Mouse (Mus musculus) kidney, embryonic 14.5 days (tissue): ENCODE data around the gene Hmgcl. TPM values are rescaled to one million over a fixed set of nuclear protein-coding genes. Genes with fewer than 3 reads are reported as not detected.

Experiments used
- ATAC-seq: fragments of 200-750 bp; cut with Nextera tagmentation; 2 replicates; pipeline ENCODE4 v1.8.0; 2017; ENCODE audit warnings: moderate number of reproducible peaks, mild to moderate bottlenecking, moderate TSS enrichment, moderate library complexity; ENCODE audit not compliant: low FRiP score, low TSS enrichment
- H3K27ac ChIP-seq: fragments of 300-500 bp; sonication (generic); 2 replicates; pipeline ENCODE4 v1.5.1; 2014; ENCODE audit warnings: low read depth, mild to moderate bottlenecking, low read length, moderate library complexity, mixed read lengths
- H3K27me3 ChIP-seq: fragments of 300-500 bp; sonication (generic); 2 replicates; pipeline ENCODE4 v1.6.1; 2014; ENCODE audit warnings: mild to moderate bottlenecking, low read length; ENCODE audit not compliant: control insufficient read depth, insufficient read depth
- H3K36me3 ChIP-seq: fragments of 300-500 bp; sonication (generic); 2 replicates; pipeline ENCODE4 v1.6.1; 2014; ENCODE audit warnings: low read length, mixed read lengths; ENCODE audit not compliant: control insufficient read depth, insufficient read depth
- H3K4me1 ChIP-seq: fragments of 300-500 bp; sonication (generic); 2 replicates; pipeline ENCODE4 v1.6.1; 2014; ENCODE audit warnings: low read length, mixed read lengths; ENCODE audit not compliant: control insufficient read depth, insufficient read depth
- H3K4me2 ChIP-seq: fragments of 300-500 bp; sonication (generic); replicated peaks from 2 replicates; pipeline ENCODE4 v1.6.1; 2014; ENCODE audit warnings: low read depth, mild to moderate bottlenecking, low read length
- H3K4me3 ChIP-seq: fragments of 300-500 bp; sonication (generic); 2 replicates; pipeline ENCODE4 v1.5.1; 2014; ENCODE audit warnings: mild to moderate bottlenecking, low read length
- H3K9ac ChIP-seq: fragments of 300-500 bp; sonication (generic); 2 replicates; pipeline ENCODE4 v1.6.1; 2014; ENCODE audit warnings: low read depth, mild to moderate bottlenecking, low read length, moderate library complexity
- H3K9me3 ChIP-seq: fragments of 300-500 bp; sonication (generic); 2 replicates; pipeline ENCODE4 v1.6.1; 2016; ENCODE audit warnings: low read length; ENCODE audit not compliant: control insufficient read depth
- WGBS: fragments of 180-500 bp; shearing (Covaris S2); extraction: QIAGEN DNeasy Blood & Tissue Kit; methylation state at CpG from one replicate; pipeline ENCODE4 v1.1.7; 2014; 5-methylcytosine and 5-hydroxymethylcytosine counted together
- polyA plus RNA-seq: library from polyadenylated mRNA; unstranded; fragments of >200 nt; fragmentation: Nextera tagmentation; extraction: Ambion mirVana; gene quantifications from 2 replicates; pipeline ENCODE4 v1.2.1, GENCODE M21; 2014

The Hmgcl gene
- polyA plus RNA-seq = 81.1 and 81.3 TPM in 2 replicates

DNA sequence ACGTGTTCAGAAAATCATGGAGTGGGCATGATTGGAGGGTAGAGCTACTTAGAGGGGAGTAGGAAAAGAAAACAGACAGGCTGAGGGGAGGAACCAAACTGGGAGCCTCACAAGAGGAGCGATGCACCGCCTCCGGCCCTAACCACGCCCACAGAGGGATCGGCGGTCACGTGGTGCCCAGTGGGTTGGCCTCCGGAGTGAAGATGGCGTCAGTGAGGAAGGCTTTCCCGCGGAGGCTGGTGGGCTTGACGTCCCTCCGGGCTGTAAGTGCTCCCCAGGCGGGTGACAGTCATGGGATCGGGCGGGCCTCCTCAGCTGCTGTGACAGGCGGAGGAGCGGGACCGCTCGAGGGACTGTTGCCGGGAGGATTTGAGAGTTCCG is at the start of gene Hmgcl:
TSS of gene Hmgcl (plus strand) at position 171 of the 381 bp plus-strand sequence.
- Histone ChIP-seq H3K9ac (peak within 1 kb of the TSS; percentile 74), H3K4me1 (peaks cover 13% of the 10 kb centered on the region; the same call in 1 of the 2 replicates), H3K9me3 (no peaks in the 10 kb centered on the region), H3K36me3 (no peaks in the 10 kb centered on the region), H3K27ac (peak within 1 kb of the TSS; percentile 65), H3K4me3 (peak within 1 kb of the TSS; percentile 86), H3K4me2 (peak within 1 kb of the TSS; percentile 87), H3K27me3 (no peaks in the 10 kb centered on the region)
- WGBS = under 1% methylated on average over 23 of the region's 23 CpGs
- ATAC-seq = peak; percentile 92

DNA sequence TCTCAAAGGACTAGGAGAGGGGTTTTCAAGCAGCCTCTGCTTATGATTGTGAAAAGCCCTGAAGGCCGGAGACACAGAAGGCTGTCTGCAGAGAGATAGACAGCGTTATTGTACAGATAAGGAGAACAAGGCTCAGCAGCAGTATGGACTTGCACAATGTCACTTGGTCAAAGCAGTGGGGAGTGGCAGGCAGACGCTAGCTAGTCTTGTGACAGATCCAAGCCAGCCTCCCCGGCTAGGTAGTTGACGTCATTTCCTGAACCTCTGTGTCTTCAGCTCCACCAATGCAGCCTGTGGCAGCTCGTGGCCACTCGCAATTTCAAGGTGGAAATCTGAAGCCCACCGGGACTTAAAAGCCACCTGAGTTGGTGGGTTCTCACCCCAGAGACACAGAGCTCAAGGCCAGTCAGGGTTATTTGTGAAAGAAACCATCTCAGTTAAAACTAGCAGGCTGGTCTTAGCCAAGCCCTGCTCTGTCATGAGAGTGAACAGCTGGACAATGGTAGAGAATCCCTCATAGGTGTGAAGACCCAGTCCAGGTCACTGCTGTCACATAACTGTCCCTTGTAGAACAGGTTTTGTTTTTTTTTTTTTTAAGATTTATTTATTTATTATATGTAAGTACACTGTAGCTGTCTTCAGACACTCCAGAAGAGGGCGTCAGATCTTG is 47.7 kb upstream of the Hmgcl start:
- H3K4me2 ChIP-seq = no peak overlapping the region
- H3K27ac ChIP-seq = no peak overlapping the region
- no peak for ATAC-seq
- H3K4me1 ChIP-seq = no peaks in the 10 kb centered on the region
- H3K9me3 ChIP-seq = no peaks in the 10 kb centered on the region
- WGBS = 69% methylated on average over 8 of the region's 9 CpGs
- H3K9ac ChIP-seq = 0 out of 2 replicates have a peak overlapping the region, but pooled peaks have one; percentile 4
- H3K27me3 ChIP-seq = no peaks in the 10 kb centered on the region
- no peaks in the 10 kb centered on the region for H3K36me3 ChIP-seq
- H3K4me3 ChIP-seq = no peak overlapping the region

DNA sequence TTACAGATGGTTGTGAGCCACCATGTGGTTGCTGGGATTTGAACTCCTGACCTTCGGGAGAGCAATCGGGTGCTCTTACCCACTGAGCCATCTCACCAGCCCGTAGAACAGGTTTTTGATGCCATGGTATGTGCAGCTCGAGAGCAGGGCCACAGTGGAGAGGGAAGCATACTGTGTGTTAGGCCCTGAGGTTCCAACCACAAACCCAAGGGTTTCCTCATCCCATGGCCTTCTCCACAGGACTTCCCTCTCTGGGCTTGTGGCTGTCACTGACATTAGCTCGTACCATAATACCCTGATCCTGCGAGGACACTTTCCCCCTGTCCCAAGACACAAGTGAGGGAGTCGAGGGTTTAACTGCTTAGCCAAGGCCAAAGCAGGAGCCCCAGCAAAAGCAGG is 47.2 kb upstream of the Hmgcl start:
- H3K9ac ChIP-seq = no peak overlapping the region
- H3K4me2 ChIP-seq = no peak overlapping the region
- ATAC-seq = no peak
- H3K4me3 ChIP-seq = no peak overlapping the region
- H3K27me3 ChIP-seq = no peaks in the 10 kb centered on the region
- H3K27ac ChIP-seq = no peak overlapping the region
- H3K9me3 ChIP-seq = no peaks in the 10 kb centered on the region
- WGBS = 89% methylated on average over 7 of the region's 7 CpGs
- no peaks in the 10 kb centered on the region for H3K36me3 ChIP-seq
- H3K4me1 ChIP-seq = no peaks in the 10 kb centered on the region

DNA sequence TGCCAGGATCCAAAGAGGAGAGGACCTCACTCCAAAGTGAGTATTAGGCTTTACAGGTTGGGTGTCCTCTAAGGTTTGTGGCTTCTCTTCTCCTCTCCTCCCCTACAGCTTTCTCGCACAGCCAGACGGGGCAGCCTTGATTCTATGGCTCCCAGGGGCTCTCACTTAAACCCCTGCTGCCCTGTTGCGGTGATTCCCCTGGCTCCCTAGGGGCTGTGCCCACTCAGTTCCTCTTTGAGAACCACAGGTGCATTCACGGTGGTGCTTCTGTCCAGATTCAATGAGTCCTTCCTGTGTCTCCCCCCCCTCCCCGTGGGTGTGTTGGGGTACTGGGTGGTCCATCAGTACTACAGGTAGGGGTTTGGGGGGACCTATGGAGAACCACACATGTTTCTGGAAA is 46.2 kb upstream of the Hmgcl start:
- Histone ChIP-seq H3K9me3 (no peaks in the 10 kb centered on the region), H3K4me1 (no peaks in the 10 kb centered on the region), H3K36me3 (no peaks in the 10 kb centered on the region), H3K4me3 (no peak overlapping the region), H3K4me2 (no peak overlapping the region), H3K9ac (no peak overlapping the region), H3K27ac (no peak overlapping the region), H3K27me3 (no peaks in the 10 kb centered on the region)
- WGBS = 73% methylated on average over 5 of the region's 5 CpGs
- no peak for ATAC-seq

DNA sequence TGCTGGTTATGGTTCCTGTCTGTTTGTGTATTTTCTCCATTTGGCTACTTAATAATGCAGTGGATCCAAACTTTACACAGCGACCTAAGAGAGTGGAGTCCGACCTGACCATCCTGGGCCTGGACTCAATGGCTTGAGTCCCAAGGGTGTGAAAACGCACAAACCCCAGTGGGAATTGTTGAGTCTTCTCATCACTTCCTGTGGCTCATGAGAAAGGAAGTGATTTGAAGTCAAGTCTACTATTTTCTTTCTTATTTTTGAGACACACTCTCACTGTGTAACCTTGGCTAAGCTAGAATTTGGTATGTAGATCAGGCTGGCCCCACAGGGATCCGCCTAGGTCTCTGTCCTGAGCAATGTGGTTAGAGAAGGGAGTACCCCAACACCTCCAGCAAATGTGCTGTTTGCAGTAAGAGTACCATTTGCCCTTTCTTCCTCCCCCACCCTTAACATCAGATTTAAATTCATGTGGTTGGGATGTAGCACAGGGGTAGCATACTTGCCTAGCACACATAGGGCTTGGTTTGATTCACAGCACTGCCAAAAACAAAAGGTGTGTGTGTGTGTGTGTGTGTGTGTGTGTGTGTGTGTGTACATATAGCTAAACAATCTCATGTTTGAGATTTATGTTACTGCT is 43.5 kb upstream of the Hmgcl start:
- Histone ChIP-seq H3K9me3 (no peaks in the 10 kb centered on the region), H3K9ac (no peak overlapping the region), H3K27ac (no peak overlapping the region), H3K4me3 (no peak overlapping the region), H3K36me3 (no peaks in the 10 kb centered on the region), H3K4me1 (no peaks in the 10 kb centered on the region), H3K27me3 (no peaks in the 10 kb centered on the region), H3K4me2 (no peak overlapping the region)
- ATAC-seq = no peak
- WGBS = 91% methylated on average over 4 of the region's 4 CpGs

DNA sequence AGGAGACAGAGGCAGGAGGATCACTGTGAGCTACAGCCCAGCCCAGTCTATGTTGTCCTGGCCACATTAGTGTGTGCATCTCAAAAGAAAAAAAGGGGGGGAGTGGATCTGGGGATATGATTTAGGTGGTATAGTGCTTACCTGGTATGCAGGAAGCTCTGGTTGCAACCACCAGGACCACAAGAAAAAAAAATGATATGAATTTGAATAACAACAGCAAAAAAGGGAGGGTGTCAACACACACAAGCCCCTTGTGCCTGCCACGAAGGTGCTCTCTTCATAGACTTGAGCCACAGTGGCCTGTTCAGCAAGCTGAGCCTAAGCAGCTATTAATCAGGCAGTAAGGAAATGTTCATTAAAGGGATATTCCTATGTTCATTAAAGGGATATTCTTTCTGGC is 41.4 kb upstream of the Hmgcl start:
- no peak overlapping the region for H3K27ac ChIP-seq
- 80% methylated on average over 1 of the region's 1 CpGs for WGBS

DNA sequence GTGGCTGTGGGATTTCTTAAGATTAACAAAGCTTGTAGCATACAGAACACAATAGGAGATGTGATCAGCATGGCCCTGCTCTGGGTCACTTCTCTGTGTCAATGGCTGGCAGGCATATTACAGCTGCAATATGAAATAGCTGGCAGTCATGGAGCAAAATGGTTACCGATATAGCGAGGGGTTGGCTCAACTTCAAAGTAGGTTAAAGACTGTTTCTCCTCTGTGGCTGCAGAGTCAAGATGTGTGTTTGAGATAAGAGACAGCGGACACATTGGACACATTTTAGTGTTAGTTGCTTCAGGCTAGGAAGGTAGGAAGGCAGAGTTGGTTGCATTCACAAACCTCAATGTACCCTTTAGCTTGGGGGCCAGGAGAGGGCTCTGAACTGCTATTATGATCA is 39.6 kb upstream of the Hmgcl start:
- WGBS = 80% methylated on average over 3 of the region's 3 CpGs
- H3K9me3 ChIP-seq = no peaks in the 10 kb centered on the region
- H3K27ac ChIP-seq = no peak overlapping the region
- H3K4me2 ChIP-seq = no peak overlapping the region
- no peaks in the 10 kb centered on the region for H3K27me3 ChIP-seq
- H3K9ac ChIP-seq = no peak overlapping the region
- ATAC-seq = no peak
- H3K4me1 ChIP-seq = no peaks in the 10 kb centered on the region
- no peaks in the 10 kb centered on the region for H3K36me3 ChIP-seq
- H3K4me3 ChIP-seq = no peak overlapping the region

More for the DNA sequence above, 41.4 kb upstream of the Hmgcl start:
- no peaks in the 10 kb centered on the region for H3K9me3 ChIP-seq
- no peak overlapping the region for H3K4me3 ChIP-seq
- no peak overlapping the region for H3K9ac ChIP-seq
- H3K4me2 ChIP-seq = no peak overlapping the region
- H3K36me3 ChIP-seq = no peaks in the 10 kb centered on the region
- no peaks in the 10 kb centered on the region for H3K4me1 ChIP-seq
- H3K27me3 ChIP-seq = no peaks in the 10 kb centered on the region
- no peak for ATAC-seq

DNA sequence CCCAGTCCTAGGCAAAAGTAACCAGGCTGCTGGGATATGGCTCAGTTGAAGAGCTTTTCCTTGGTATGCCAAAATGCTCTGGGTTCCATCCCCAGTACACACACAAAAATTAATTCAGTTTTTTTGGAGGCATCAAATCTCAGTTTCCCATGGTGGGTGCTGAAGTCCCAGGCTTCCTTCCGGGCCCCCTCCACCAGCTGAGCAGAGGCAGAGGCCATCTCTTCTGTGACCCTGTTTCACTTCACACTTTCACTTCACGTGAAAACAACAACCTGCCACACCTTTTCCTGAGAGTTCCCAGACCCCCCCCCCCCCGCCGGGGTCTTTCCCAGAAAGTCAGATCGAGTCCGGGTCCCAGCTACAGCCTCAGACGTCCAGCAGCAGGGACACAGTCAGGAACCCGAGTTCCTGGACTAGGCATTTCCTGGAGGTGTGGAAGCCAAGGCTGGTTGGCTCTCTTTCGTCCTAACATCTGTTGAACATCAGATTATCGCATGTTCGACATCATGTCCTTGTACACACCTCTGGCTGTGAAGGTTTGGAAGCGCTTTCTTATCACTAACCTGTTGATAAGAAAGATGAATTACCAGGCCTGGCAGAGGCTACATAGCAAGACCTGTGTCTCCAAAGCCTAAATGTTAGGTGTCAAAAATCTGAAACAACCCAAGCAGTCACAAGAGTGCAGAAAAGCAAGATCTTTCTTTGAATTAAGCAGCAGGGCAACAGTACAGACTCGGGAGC is 36.8 kb upstream of the Hmgcl start:
- H3K4me1 ChIP-seq = no peaks in the 10 kb centered on the region
- H3K4me2 ChIP-seq = no peak overlapping the region
- no peaks in the 10 kb centered on the region for H3K9me3 ChIP-seq
- no peak for ATAC-seq
- H3K27me3 ChIP-seq = no peaks in the 10 kb centered on the region
- H3K27ac ChIP-seq = no peak overlapping the region
- 69% methylated on average over 13 of the region's 13 CpGs for WGBS
- H3K4me3 ChIP-seq = no peak overlapping the region
- H3K9ac ChIP-seq = no peak overlapping the region
- H3K36me3 ChIP-seq = no peaks in the 10 kb centered on the region

DNA sequence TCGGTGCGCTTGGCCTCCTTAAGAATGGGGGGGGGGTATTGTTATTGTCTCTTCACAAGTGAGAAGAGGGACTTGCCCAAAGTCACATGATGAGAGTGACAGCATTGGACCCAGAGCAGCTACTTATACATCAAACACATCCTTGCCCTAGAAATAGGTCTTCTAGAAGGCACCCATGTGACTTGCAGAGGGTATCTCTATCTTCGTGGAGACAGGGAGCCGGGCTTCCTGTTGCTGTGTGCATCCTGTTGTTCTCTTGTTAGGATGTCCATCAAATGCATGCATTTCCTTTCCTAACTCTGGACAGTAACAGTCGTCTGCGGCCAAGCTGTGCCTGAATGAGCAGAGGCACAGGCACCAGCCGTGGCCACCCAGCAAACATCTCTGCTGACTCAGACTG is 34.7 kb upstream of the Hmgcl start:
- no peaks in the 10 kb centered on the region for H3K36me3 ChIP-seq

More for the DNA sequence above, 34.7 kb upstream of the Hmgcl start:
- Histone ChIP-seq H3K27me3 (no peaks in the 10 kb centered on the region), H3K4me3 (no peak overlapping the region), H3K4me1 (no peaks in the 10 kb centered on the region), H3K9me3 (no peaks in the 10 kb centered on the region), H3K9ac (no peak overlapping the region), H3K4me2 (no peak overlapping the region), H3K27ac (no peak overlapping the region)
- 67% methylated on average over 7 of the region's 7 CpGs for WGBS
- ATAC-seq = no peak
